Mouse (Mus musculus) R1 (cell line): ENCODE measurements around the gene Gm9844.
"Not testable (repeated sequence)": the region's sequence is repeated elsewhere in the genome, so short reads cannot be mapped to it uniquely, and the experiment has no call there.

Experiments used
- DNase-seq: peaks from one replicate; pipeline ENCODE4 v3.0.0-alpha.2; 2018; ENCODE audit warnings: low read depth, low spot score

Gene Gm9844

GRCm38 (mm10) chr7:24861913-24862312 is at the start of gene Gm9844:
Gene Gm9844, plus strand, starts transcription at chr7:24862213.
- no peak for DNase-seq

DNA sequence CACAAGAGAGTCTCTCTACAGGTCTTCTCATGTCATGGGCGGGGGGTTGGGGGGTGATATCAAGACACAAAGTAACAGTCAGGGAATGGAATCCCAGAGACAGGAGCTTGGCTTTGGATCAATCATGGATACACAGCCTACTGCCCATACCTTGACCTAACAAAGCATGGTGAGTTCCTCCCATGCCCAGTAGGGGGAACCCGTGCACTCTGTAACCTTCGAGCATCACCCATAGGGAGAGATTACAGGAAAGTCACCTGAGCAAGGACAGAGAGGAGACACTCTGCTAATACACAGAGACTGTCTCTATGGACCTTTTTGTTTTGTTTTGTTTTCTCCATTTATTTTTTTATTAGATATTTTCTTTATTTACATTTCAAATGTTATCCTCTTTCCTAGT is 44.5 kb upstream of the Gm9844 start:
- peak; percentile 82 for DNase-seq

DNA sequence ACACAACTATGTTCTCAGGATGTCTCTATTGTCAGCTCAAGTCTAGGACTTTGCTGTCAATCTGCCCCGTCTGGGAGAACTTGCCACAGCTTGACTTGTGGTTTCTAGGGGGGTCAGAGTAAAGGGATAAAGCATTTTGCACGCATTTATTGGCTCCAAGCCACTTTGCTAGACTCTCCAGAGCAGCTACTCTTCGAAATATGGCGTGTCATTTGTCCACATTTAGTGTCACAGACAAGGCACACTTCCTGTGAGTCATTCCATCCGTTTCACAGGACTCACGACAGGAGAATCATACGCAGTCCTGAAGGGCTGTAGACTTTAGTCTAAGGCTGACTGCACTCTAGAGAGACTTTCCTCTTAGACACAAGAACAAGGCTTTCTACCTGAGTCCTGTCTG is 37.6 kb upstream of the Gm9844 start:
- no peak for DNase-seq

- no peak for DNase-seq
Measured at GRCm38 (mm10) chr7:24827181-24827580, 34.8 kb upstream of the Gm9844 start.

DNA sequence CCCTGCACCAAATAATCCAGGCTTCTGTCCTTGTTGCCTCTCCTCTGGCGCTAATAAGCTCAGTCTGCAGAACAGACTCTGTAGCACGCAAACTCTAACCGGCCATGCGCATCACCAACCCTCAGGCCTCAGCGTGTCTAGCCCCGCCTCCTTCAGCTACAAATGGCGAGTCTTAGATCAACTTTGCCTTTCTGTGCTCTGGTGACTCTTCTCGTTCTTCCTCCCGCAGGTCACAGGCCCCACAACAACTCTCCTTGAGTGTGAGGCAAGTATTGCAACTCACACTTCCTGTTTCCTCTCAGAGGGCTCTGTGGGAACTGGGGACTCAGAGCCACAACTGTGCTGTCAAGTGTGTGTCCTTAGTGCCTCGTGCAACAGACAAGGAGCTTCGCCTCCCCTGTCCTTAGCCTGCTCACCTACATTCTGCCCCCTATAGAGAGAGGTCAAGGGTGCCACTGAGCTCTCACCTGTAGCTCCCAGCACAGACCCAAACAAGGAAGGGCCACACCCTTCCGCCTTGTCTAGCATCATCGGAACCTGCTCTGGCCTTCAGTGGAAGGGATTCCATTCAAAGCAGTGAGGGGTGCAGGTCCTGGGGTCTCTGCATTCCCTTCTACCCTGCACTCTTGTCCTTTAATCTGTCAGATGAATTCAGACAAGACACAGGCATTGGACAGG is 23.1 kb upstream of the Gm9844 start:
- DNase-seq, result peak; percentile 13

DNA sequence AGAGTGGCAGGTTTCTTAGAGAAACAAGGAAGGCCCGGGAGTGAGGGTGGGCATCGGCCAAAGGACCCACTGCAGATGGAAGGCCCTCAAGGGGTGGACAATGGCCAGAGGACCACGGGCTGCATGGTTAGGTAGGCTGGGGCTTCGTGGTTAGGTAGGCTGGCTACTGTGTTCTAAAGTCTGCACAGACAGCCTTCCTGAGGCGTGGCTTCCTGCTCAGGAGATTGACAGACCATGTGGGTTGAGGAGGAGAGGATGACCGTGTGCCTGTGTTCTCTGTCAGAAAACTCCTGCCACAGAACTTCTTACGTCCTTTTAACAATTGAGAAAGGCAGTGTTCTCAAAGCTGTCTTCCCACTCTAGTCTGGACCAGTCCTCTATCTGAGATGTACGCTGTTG is 22.6 kb upstream of the Gm9844 start:
- no peak for DNase-seq

DNA sequence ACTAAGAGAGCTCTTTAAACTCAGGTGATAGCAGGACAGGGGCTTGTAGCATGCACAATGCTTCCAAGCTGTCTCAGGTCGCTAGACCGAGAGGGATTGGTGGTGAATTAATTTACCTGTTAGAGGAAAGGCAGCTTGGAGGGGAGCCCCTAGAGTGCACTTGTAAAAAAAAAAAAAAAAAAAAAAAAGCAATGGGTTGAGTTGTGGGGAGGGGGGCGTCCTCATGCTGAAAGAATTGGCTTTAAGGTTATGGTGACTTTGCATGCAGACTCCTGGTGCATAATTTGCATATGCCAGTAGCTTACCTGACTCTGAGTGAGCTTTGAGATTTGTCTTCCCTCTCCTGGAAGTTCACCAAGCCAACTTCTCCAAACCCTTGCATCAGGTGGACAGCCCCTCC is 21.7 kb upstream of the Gm9844 start:
- no peak for DNase-seq

GRCm38 (mm10) chr7:24841009-24841408 is 21.0 kb upstream of the Gm9844 start:
- DNase-seq, result peak; percentile 17

DNA sequence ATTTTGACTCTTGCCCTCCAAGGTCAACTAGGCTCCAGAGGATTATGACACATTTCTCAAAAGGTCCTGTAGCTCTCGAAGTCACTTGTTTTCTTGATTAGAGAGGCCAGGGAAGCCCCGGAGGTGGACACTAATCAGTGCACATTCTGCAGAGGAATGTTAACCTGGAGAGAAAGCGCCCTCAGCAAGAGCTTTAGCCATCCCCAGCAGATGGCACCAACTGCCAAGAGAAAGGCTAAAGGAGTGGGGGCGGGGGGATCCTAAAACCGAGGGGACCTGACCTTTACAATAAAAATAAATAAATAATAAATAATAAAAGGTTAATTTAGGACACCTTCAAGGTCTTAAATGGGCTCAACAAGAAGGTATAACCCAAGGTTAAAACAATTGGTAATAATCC is 17.9 kb upstream of the Gm9844 start:
- DNase-seq, result no peak

GRCm38 (mm10) chr7:24845181-24845580 is 16.8 kb upstream of the Gm9844 start:
- peak; percentile 36 for DNase-seq

DNA sequence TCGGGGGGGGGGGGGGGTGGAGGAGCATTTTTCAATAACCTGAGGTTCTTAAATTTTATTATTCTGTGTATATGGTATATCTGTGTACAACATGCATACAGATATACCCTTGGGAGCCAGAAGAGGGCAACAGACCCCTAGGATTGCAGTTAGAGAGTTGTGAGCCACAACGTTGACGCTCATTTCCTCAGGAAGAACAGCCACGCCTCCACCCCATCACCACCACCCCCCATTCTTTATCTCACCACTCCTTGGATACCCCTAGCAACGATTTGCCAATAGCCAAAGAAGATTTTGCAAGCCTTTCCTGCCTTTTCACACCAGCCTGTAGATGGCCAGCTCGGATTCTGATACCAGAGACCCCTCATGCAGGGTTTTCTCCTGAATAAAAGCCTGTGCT is 16.3 kb upstream of the Gm9844 start:
- DNase-seq, result peak; percentile 96

GRCm38 (mm10) chr7:24846576-24846975 is 15.4 kb upstream of the Gm9844 start:
- not testable (repeated sequence) for DNase-seq

DNA sequence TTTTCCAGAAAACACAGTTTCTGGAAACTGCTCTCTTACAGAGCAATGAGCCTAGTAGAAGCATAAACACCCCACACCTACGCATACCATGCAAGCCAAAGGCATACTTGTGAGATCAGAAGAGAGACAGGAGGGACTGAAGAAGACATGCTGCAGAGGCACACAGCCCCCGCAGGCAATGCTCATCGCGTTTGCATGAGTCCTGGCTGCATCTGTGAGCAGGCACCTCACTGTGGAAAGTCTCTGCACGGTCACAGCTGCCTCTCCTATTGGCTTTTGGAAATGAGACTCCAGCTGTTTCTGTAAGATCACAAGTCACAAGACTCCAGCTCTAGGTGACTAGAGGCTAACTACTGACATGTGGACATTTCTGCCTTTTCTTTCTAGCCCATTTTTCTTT is 11.9 kb upstream of the Gm9844 start:
- DNase-seq, result peak; percentile 84

GRCm38 (mm10) chr7:24850899-24851303 is 11.1 kb upstream of the Gm9844 start:
- peak; percentile 91 for DNase-seq

GRCm38 (mm10) chr7:24851596-24852325 is 10.3 kb upstream of the Gm9844 start:
- no peak for DNase-seq

GRCm38 (mm10) chr7:24852557-24853232 is 9.3 kb upstream of the Gm9844 start:
- peak; percentile 86 for DNase-seq

DNA sequence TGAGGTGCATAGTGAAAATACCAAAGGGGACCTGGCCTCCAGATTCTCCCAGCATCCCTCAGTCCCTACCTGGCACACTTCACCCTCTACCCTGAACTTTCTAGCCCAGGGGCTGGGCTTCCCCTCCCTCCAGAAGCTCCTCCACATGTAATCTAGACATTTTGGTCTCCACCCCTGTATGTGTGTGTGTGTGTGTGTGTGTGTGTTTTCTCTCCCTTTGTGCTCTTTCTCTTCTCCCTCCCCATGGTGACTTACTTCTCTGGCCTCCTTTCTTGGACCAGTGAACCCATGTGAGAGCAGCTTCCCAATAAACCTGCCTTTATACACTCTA is 8.8 kb upstream of the Gm9844 start:
- DNase-seq, result no peak

GRCm38 (mm10) chr7:24853695-24854094 is 8.3 kb upstream of the Gm9844 start:
- DNase-seq, result peak; percentile 69

GRCm38 (mm10) chr7:24856460-24857120 is 5.4 kb upstream of the Gm9844 start:
- DNase-seq, result no peak

DNA sequence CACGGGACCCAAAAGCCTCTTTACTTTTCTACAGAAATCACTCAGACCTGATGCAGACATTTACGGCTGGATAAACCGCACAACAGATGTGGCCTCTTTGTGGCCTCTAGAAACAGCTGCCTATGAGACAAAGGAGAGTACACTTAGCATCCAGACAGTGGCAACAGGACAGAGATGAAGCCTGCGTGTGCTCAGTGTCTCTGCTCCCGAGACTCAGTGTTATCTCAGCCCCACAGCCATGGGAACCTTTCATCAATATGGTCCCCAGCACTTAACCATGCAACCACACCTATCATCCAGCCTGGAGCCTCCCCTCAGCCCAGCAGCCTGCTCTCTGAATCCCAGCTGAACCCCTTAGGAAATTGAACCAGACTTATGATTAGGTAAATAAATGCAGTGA is 2.8 kb upstream of the Gm9844 start:
- DNase-seq, result no peak

GRCm38 (mm10) chr7:24862853-24863252 is 840 bp downstream of the Gm9844 start:
- peak; percentile 13 for DNase-seq

DNA sequence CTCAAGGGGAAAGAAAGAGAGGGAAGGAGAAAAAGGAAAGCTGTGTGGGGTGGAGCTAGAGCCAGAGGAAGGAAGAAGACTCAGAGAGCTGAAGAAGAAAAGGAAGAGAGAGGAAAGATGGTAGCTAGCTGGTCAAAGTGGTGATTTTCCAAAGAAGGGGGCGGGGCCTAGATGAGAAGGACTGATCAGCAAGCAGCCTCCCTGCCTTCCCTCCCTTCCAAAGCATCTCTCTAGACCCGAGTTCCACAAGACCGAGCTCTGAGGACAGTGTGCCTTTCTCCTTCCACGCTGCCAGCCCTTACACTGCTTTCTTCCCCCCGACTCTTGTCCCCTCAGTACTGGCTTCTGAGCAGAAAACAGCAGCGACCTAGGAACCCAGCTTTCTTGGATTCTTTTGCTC is 2.1 kb downstream of the Gm9844 start:
- peak; percentile 53 for DNase-seq
